Mouse (Mus musculus): Measurements from ENCODE around the gene Tbr1.

Gene Tbr1

GRCm38 (mm10) chr2:61802656-61803251 is at the start of gene Tbr1:
Gene Tbr1, plus strand, starts transcription at chr2:61802930.
- DNase-seq (ENCODE audit: low read depth, low spot score) = peak; percentile 18

GRCm38 (mm10) chr2:61754989-61755388 is 47.7 kb upstream of the Tbr1 start:
- no peak for DNase-seq (ENCODE audit: low read depth, low spot score)

- no peak for DNase-seq (ENCODE audit: low read depth, low spot score)
Measured at GRCm38 (mm10) chr2:61759234-61759855, 43.4 kb upstream of the Tbr1 start.

GRCm38 (mm10) chr2:61760044-61760443 is 42.7 kb upstream of the Tbr1 start:
- DNase-seq (ENCODE audit: low read depth, low spot score) = no peak

GRCm38 (mm10) chr2:61764470-61765105 is 38.1 kb upstream of the Tbr1 start:
- DNase-seq (ENCODE audit: low read depth, low spot score) = no peak

- DNase-seq (ENCODE audit: low read depth, low spot score) = no peak
Measured at GRCm38 (mm10) chr2:61765526-61765925, 37.2 kb upstream of the Tbr1 start.

GRCm38 (mm10) chr2:61780794-61781193 is 21.9 kb upstream of the Tbr1 start:
- no peak for DNase-seq (ENCODE audit: low read depth, low spot score)

GRCm38 (mm10) chr2:61794960-61795359 is 7.8 kb upstream of the Tbr1 start:
- no peak for DNase-seq (ENCODE audit: low read depth, low spot score)

- DNase-seq (ENCODE audit: low read depth, low spot score) = no peak
Measured at GRCm38 (mm10) chr2:61798048-61798447, 4.7 kb upstream of the Tbr1 start.

- no peak for DNase-seq (ENCODE audit: low read depth, low spot score)
Measured at GRCm38 (mm10) chr2:61803443-61804367, 975 bp downstream of the Tbr1 start.

- no peak for DNase-seq (ENCODE audit: low read depth, low spot score)
Measured at GRCm38 (mm10) chr2:61804382-61804840, 1.7 kb downstream of the Tbr1 start.

- DNase-seq (ENCODE audit: low read depth, low spot score) = no peak
Measured at GRCm38 (mm10) chr2:61804841-61805540, 2.3 kb downstream of the Tbr1 start.

- no peak for DNase-seq (ENCODE audit: low read depth, low spot score)
Measured at GRCm38 (mm10) chr2:61805541-61806345, 3.0 kb downstream of the Tbr1 start.

GRCm38 (mm10) chr2:61806346-61806825 is 3.7 kb downstream of the Tbr1 start:
- DNase-seq (ENCODE audit: low read depth, low spot score) = no peak

- no peak for DNase-seq (ENCODE audit: low read depth, low spot score)
Measured at GRCm38 (mm10) chr2:61807151-61807550, 4.4 kb downstream of the Tbr1 start.

GRCm38 (mm10) chr2:61807781-61808180 is 5.1 kb downstream of the Tbr1 start:
- no peak for DNase-seq (ENCODE audit: low read depth, low spot score)

- no peak for DNase-seq (ENCODE audit: low read depth, low spot score)
Measured at GRCm38 (mm10) chr2:61808776-61809175, 6.0 kb downstream of the Tbr1 start.

GRCm38 (mm10) chr2:61809381-61809780 is 6.7 kb downstream of the Tbr1 start:
- no peak for DNase-seq (ENCODE audit: low read depth, low spot score)

- DNase-seq (ENCODE audit: low read depth, low spot score) = no peak
Measured at GRCm38 (mm10) chr2:61810751-61811150, 8.0 kb downstream of the Tbr1 start.

- no peak for DNase-seq (ENCODE audit: low read depth, low spot score)
Measured at GRCm38 (mm10) chr2:61811163-61811506, 8.4 kb downstream of the Tbr1 start.
